Mouse (Mus musculus): Measurements from ENCODE around the gene Nsl1.

- TF ChIP-seq CTCF (IDR thresholded peaks at IDR 0.05; ENCODE audit: low read depth, low read length) (no peak), POLR2A (IDR thresholded peaks at IDR 0.05; ENCODE audit: insufficient read depth, low read length) (no peak)
Measured at GRCm38 (mm10) chr1:191107306-191107705, 44.5 kb downstream of the Nsl1 start.
